Mouse (Mus musculus): ENCODE measurements at regions not wholly inside any gene's neighbourhood (a gene's known extent, or its start where the extent isn't known, plus 50 kb on each side); places are given as distances from the start of the nearest gene placed in this dataset.

DNA sequence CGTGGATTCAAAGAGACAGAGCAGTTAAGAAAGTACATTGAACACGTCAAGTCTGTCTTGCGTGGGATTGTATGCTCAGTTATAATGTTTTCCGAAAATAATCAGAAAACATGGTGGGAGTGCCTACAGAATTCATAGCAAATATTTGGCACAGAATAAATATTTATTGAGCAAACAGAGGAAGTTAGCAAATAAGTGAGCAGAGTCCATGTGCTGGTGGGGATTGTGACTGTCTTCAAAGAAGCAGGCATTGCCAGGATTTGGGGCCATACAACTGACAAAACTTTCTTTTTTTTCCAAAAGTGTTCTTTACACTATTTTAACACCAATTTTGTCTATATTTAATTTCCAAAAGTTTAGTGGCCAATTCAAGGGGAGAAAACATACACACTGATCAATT lies 1729.8 kb downstream of the AI429214 start:
- no peak for DNase-seq (ENCODE audit: low read depth, low spot score)

DNA sequence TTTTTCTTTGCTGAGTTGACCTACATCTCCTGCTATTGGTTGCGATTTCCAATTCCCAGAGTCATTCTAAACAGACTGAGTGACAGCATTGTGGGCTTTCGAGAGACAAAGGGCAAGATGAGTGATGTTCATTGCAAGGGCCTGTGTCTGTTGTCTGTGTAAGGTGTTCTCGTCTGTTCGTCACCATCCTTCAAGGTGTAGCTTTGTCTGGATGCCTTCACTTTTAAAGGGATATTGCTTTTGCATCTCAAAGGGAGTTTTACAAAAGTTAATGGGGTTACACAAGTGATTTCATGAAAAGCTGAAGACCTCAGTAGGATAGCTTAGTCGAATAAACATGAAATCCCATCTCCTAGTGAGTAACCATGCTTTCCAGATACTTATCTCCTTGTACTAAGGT lies 1731.9 kb downstream of the AI429214 start:
- no peak for DNase-seq (ENCODE audit: low read depth, low spot score)

DNA sequence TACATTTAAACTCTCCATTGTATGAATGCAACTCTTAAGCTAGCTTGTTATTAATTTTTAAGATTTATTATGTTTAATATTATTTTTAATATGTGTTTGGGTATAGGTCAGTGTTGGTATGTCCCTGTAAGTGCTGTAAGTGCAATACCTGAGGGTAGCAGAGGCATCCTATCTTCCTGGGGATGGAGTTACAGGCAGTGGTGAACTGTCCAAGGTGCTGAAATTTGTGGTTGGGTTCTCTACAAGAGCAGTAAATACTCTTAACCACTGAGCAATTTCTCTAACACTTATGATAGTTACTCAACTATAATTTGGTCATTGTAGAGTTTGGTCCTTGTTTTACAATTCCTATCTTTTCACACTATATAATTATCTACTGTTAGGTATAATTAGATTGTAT lies 1753.7 kb downstream of the AI429214 start:
- no peak for DNase-seq (ENCODE audit: low read depth, low spot score)

DNA sequence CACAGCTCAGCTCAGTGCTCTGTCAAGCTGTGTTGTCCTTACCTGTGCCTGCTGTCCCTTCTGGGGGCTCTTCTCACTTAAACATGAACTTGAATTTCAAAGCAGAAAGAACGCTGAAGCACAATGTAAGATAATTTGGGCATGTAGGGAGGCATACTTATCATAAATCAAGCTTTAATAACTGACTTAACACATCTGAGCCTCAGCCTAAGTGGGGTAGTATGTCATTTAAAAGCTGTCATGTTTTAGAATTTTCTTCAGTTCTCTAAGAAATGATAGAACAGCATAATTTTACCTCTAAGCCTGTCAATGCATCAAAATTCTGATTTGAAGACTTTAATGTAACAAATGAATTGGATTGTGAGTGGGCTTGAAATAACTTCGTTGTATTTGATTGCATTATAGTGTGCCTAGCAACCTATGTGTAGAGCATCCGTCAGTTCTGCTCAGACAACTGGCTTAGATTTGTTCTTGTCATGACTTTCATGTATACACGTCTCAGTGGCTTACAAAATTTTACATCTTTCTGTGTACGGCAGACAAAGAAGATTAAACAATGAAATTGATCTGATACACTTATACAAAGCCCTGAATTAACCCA lies 1773.3 kb downstream of the AI429214 start:
- DNase-seq (ENCODE audit: low read depth, low spot score), result peak; percentile 12

DNA sequence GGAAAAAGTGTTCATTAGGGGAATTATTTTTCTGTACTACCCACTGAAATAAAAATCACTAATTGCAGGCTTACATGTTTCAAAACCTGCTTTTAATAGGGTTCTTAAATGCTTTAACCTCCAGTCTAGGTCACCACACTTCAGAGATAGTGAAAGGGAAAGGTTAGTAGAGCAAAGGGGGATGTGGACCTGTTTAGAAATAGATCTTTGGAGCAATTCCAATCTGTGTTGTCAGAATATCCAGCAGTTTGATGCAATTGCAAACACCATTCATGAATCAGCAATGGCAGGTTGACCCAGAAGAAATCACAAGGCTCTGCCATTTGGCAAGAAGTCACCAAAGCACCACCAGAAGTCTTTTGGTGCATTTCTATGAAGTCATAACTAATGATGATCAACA lies 1819.1 kb downstream of the AI429214 start:
- no peak for DNase-seq (ENCODE audit: low read depth, low spot score)

DNA sequence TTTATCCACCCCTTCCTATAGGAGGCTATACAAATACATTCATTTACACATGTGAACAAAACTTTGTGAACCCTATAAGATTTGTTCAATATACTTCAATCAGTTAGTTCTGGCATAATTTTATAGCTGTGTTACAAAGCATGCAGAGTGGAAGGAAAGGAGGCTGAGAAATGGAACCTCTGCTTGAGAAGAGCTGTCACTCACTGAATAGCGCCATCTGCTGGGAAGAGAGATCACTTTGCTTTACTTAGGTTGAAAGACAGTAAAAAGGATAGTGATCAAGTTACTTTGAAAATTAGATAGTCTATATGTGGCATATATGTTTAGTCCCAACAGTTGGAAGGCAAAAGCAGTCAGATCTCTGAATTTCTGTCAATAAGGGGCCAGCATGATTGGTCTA lies 1824.8 kb downstream of the AI429214 start:
- DNase-seq (ENCODE audit: low read depth, low spot score), result peak; percentile 36

DNA sequence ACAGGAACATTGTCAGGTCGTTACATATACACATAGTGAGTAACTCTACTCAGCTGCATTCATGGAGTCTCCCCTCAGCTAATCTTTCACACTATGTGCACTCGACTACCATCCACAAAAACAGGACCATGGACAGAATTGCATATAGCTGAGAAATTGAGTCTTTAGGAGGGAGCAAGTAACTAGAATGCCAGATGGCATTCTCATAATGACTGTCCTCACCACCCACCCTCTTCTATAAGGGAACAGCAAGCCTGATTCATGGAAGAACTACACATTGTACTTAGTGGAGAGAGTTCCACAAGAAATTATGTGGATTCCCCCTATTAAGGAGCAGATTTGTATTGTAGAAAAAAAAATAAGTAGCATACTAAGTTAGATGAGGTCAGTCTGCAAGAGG lies 1813.4 kb upstream of the Adam24 start:
- DNase-seq (ENCODE audit: low read depth, low spot score), result no peak

DNA sequence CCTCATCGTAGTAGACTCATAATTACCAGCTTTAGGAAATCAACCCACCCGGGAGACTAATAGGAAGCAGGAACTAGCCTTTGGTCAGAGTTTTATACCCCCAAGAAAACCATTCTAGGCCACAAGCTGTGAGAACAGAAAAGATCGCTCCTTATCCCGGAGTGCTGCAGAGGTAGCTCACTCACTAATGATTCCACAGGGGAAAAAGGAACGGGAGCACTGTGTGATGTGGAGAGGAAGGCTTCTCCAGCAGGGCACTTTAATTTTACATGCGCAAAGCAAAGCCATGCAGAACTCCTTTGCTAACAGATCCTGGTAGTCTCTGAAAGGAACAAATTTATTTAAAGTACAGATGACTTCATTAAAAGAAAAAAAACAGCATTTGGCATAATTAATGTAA lies 1807.5 kb upstream of the Adam24 start:
- no peak for DNase-seq (ENCODE audit: low read depth, low spot score)
